Mouse (Mus musculus) right cerebral cortex, postnatal 25 days (tissue): ENCODE data around the gene Cntnap1.
"Not testable (repeated sequence)": the region's sequence is repeated elsewhere in the genome, so short reads cannot be mapped to it uniquely, and the experiment has no call there.

Source experiments
- DNase-seq: peaks from one replicate; pipeline ENCODE4 v3.0.0; 2022

The Cntnap1 gene

DNA sequence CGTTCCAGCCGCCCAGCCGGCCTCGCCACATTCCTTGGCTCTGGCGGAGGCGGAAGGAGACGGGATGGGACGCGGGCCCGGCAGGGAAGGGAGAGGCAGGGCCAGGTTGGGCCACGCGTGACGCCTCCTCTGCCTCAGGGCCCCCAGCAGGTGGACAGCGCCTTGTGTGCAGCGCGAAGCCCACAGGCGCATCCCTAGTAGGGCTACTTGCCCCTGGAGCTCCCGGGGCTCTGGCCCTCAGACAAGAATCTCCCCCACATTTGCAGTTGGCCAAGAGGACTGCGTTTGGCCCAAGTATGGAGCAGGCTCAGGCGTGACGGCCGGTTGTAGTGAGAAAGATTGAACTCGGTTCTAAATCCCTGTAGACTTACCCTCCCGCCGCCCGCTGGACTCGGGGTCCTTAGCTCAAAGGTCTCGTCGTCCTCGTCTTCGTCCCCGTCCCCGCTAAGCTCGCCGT lies at the start of gene Cntnap1:
TSS of gene Cntnap1 (plus strand) at position 170 of the 457 bp plus-strand sequence.
- DNase-seq = peak; percentile 47

DNA sequence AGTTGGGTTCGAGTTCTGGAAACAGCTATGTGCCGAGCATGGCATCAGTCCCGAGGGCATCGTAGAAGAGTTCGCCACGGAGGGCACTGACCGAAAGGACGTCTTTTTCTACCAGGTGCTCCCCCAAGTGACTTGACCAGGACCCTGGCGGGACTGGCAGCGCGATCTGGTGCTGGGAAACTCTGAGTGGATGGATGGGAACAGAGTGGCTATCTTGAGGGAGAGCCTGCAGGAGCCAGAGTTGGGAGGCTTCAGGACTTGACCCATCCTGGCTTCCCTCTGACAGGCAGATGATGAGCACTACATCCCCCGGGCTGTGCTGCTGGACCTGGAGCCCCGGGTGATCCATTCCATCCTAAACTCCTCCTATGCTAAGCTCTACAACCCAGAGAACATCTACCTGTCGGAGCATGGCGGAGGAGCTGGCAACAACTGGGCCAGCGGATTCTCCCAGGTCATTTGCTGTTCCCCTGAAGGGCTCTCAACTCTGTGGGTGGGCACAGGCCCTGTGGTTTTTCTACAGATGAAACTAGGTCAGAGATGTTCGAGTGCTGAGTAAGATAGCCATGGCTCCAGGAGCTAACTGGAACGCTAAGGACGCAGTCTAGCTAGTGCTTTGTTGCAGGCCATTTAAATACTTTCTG lies 49.7 kb upstream of the Cntnap1 start:
- DNase-seq = no peak

DNA sequence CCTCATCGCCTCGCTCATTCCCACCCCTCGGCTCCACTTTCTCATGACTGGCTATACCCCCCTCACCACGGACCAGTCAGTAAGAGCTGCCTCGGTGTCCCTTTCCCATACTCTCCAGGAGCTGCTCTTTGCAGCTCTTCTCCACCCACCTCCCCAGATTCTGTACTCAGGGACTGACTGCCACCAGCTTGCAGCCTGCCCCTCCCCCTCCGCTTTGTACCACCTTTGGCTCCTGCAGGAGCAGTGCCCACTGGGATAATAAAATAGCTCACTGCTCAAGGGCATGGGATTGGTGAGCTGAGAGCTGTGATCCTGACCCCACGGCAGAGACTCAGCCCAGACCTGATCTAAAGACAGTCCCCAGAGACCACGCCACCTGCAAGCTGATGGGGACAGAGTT lies 45.8 kb upstream of the Cntnap1 start:
- not testable (repeated sequence) for DNase-seq

DNA sequence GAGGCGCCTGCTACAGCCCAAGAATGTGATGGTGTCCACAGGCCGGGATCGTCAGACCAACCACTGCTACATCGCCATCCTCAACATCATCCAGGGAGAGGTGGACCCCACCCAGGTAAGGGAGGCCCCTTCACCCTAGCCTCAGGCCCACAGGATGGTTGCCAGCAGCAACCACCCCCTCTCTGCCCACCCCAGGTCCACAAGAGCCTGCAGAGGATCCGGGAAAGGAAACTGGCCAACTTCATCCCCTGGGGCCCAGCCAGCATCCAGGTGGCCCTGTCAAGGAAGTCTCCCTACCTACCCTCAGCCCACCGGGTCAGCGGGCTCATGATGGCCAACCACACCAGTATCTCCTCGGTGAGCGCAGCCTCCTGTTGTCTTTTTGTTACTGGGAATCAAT lies 45.3 kb upstream of the Cntnap1 start:
- DNase-seq = not testable (repeated sequence)

DNA sequence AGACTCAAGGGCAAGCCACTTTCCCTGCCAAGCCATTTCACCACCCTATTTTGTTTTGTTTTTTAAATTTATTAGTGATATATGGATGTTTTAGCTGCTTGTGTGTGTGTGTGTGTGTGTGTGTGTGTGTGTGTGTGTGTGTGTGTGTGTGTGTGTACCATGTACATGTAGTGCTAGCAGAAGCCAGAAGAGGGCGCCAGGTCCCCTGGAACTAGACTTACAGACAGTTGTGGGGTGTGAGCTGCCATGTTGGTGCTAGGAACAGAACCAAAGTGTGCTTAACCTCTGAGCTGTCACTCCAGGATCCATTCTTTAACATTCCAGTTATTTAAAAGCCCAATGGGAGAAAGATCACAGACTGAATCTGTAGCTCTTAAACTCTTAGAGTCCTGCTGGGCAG lies 43.2 kb upstream of the Cntnap1 start:
- no peak for DNase-seq

DNA sequence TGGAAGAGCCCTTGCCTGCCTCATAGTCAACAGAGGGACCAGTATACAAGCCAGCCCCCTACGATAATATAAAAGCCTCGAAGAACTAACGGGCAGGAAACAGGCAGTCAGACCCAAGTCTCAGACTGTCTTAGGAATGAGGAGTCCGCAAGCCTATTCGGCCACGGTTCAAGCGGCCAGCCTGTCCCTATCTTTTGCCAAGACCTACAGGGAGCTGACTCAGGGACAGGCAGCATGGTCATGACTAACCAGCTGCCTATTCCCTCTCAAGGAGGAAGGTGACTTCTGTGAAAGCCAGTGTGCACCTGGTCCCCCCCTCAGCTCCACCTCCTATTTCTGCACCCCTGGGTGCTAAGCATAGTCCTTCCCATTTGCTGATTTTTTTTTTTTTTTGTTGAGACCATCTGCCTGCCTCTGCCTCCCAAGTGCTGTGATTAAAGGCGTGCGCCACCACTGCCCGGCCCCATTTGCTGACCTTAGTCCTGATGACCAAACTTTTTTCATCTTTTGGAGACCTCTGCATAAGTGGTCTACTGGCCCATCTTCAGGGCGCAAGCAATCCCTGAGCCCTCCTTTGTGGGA lies 41.2 kb upstream of the Cntnap1 start:
- DNase-seq = no peak

DNA sequence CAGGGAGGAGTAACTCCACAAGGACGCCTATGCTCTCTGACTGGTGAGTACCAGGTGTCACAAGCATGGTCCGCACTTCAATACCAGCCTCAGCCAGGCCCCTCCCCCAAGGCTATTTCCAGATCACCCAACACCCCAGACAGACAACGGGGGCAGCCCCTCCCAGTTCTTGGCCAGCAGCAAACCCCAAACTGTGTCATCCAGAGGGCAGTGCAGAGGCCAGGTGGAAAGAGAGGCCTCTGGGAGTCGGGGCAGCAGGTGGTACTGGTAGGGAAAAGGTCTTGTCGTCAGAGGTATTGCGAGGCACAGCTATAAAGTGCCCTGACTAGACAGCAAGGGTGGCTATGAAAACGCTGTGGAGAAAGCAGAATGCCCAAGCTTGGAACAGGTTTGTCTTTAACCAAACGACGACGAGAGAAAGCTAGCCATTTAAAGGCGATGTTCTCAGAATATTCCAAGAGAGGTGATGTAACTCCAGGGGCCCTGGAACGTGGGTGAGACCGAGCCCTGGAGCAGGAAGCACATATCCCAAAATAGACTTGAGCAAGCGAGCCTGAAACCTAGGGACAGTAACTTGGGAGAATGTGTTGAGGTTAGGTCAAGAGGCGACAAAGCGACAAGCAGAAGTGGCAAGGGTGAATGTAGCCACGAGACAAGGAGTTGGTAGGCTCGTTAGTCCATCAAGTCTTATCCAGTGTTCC lies 40.1 kb upstream of the Cntnap1 start:
- no peak for DNase-seq

DNA sequence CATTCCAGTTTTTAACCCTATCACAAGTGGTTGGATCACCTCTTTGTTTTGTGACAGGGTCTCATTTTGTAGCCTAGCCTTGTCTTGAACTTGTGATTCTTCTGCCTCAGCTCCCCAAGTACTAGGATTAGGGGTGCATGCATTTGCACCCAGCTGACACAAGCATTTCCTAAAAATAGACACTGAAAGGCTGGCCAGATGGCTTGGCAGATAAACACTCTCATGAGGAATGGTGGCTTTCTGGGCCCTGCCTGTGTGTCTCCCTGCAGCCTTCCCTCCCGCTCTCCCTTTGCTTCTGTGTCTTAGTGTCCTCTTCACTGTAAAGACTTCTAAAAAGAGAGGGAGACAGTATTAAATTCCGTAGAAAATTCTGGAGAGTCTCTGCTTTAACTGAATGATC lies 39.1 kb upstream of the Cntnap1 start:
- no peak for DNase-seq

DNA sequence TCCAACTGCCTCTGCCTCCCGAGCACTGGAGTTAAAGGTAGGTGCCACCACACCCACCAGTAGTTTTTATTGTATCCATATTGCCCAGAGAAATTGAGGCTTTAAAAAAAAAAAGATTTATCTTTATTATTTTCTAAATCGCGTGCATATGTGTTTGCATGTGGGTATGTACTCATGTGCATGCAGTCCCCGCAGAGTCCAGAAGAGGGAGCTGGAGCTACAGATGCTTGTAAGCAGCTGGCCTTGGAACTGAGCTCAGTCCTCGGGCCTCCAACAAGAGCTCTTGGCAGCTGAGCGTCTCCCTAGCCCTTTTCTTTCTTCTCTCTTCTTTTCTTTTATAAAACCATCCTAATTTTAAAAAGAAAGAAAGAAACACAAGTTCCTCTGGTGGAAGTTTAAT lies 38.6 kb upstream of the Cntnap1 start:
- no peak for DNase-seq

DNA sequence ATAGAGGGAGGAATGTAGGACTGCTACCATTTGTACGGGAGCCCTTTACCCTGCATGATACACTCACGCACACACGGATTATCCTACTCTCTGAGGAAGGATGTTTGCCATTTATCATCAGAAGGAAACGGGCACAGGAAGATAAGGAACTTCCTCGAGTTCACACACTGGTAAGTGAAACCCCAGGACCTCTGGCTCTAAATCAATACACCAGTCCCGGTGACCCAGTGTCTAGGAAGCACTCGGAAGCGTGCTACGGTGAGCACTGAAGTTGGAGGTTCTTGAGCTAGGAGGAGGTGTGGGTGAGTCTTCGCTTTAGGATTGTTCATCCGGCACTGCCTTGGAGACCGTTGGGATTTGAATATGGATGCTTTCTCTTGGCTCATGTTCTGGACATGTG lies 37.3 kb upstream of the Cntnap1 start:
- DNase-seq = no peak

DNA sequence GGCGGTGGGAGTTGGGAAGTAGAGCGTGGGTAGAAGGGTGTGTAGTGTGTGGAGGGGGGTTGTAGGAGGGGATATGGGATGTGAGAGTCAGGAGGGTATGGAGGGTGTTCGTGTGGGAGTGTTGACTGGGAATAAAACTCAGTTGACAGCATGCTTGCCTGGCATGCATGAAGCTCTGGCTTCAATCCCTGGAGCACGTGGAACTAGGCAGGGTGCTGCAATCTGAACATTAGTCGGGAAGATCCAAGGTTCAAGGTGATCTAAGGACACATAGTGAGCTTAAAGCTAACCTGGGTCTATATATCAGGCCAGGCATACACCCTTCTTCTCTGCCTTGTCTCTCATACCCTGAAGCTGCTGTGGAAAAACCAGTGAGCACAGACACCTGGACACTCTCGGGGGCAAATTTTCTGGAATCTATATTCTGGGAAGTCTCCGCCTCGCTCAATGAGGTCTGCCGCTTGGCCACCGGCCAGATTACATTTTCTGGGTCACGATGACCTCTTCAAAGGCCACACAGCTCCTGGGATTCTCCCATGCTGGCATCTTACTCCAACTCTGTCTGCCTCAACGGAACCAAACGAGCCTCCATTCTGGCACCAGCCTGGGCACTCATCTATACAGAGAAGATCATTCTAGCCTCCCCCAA lies 36.0 kb upstream of the Cntnap1 start:
- no peak for DNase-seq

DNA sequence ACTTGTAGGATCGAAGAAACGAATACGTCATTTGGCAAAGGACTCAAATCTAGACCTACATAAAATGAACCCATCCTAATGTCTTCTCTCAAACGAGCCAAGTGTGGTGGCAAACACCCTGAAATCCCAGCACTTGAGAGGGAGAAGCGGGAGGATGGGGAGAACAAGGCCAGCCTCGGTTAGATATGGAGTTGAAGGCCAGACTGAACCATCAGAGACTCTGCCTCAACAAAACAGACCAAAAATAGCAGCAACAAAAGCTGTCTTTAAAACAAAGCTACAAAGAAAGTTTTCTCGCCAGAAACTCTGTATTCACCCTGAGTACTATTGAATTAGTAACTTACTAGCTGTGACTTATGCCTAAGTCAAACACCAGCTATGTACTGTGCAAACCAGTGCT lies 33.3 kb upstream of the Cntnap1 start:
- DNase-seq = no peak

DNA sequence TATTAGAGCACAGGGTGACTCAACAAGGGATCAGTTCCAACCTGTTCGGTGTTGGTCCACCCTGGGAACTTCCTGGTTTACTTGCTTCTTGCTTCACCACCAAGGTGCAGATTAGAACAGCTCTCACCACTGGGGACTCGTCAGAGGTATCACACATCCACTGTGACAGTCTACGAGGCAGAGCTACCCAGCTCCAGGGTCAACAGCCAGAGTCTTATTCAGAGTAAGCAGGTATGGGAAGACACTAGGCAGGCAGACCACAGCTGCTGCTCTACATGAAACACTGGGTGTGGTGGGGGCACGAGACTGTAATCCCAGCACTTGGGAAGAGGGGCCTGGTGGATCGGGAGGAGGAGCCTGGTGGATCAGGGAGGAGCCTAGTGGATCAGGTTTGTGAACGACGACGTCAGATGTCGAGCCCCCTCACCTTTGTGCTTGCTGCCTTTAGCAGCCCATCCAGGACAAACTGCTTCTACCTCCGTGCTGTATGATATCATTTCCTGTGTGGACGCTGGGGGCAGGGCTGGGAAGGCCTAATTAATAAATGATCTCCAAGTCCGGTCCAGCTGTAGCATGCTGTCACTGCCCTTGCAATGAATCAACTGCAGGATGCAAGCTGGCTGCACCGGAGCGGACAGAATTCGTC lies 31.7 kb upstream of the Cntnap1 start:
- DNase-seq = no peak

DNA sequence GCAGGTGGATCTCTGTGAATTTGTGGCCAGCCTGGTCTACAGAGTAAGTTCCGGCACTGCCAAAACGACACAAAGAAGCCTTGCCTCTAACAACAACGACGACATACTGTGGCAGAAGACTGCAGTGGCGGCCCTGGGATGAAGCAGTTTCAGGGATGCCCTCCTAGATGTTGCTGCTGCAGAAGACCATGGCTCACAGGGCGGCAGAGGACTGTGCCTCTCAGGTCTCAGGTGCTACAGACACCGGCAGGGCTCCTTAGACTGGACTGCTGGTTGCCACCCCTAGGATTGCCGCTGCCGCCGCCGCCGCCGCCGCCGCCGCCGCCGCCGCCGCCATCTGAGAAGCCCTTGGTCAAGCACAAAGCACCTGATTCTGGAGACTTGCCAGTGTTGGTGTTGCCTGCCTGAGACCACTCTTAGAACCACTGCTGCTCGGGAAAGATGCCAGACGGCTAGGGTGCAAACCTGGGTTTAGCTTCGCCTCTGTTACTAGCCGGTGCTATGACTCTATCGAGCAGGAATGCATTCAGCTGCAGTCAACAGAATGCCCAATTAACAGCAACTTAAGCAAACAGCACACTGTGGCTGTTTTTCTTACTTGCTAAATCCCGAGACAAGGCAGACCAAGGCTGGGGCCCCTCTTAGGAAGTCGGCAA lies 30.0 kb upstream of the Cntnap1 start:
- DNase-seq = no peak

DNA sequence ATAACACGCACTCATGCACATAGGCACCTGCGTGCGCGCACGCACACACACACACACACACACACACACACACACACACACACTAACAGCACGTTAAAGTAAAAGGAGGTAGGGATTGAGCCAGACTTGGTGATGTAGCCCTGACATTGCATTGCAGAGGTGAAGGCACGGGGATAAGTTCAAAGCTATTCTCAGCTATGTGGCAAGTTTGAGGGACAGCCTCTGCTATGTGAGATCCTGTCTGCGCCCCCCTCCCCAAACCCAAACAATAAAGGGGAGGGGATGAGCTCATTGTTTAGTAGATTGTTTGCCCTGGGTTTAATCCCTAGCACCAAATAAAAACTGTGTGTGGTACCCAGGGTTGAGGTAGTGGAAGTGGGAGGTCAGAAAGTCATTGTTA lies 29.2 kb upstream of the Cntnap1 start:
- no peak for DNase-seq

DNA sequence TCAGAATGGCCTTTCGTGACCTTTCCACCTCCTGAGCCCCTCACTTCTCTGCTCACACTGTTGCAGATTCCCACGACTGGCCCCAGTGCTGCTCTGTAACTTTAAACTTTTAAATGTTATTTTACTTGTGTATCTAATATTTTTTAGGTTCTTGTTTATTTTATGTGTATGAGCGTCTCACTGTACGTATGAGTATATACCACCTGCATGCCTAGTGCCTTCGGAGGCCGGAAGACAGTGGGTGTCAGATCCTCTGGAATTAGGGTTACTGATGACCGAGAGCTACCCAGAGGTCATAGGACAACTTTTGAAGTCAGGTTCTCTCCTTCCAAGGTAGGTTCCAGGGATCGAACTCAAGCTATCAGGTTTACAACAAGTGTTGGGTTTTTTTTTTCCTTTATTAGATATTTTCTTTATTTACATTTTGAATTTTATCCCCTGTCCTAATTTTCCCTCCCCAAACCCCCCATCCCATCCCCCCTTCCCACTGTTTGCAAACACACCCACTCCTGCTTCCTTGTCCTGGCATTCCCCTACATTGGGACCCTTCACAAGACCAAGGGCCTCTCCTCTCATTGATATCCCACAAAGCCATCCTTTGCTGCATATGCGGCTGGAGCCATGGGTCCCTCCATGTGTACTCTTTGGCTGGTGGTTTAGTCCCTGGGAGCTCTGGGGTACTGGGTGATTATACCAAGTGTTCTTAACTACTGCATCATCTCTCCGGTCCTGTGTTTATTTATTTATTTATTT lies 27.9 kb upstream of the Cntnap1 start:
- no peak for DNase-seq

DNA sequence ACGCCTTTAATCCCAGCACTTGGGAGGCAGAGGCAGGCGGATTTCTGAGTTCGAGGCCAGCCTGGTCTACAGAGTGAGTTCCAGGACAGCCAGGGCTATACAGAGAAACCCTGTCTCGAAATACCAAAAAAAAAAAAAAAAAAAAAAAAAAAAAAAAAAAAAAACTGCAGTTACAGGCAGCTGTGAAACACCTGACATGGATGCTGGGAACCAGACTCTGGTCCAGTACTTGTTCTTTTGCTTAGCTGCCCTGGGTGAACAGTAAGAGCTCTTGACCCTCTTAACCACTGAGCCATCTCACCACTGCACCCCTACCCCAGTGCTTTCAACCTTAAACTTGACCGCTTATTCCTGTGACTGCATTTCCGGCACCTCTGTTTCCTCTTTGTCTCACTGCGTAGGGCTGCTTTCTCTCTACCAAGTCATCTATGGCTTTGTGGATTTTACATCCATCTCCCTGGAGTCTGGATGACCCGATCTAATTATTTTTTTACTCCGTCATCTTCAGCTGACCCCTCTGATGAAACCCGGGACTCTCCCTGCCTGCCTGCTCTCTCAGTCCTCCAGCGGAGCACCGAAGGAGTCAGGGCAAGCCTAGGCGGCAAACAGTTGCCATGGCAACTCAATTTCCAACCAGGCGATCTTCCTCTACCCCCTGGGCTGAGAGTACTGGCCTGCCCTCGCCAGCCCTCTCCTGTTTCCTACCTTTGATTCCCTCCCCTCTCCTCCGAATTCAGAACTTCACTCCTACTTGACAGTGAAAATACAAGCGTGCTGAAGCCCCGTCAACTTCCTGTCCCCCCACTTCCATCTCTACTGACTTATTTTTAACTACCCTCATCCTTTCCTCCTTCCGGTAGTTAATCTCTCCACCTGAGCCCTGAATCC lies 26.7 kb upstream of the Cntnap1 start:
- DNase-seq = no peak

DNA sequence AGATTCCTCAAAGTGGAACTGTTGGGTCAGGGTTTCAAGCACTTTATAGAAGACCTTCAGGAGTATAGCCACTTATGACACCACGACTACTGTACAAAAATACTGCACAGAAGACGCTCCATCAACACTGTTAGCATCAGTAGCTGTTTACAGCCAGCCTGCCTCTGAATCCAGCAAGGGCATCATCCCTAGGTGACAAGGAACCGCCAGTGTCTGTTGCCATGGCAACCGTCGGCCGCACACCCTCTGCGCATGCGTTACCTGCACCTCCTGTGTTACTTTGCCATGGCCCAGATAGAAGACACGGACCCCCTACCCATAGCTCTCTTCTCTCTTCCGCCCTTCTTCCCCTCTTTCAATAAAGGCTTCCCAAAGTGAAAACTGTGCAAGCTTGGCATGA lies 23.9 kb upstream of the Cntnap1 start:
- no peak for DNase-seq

DNA sequence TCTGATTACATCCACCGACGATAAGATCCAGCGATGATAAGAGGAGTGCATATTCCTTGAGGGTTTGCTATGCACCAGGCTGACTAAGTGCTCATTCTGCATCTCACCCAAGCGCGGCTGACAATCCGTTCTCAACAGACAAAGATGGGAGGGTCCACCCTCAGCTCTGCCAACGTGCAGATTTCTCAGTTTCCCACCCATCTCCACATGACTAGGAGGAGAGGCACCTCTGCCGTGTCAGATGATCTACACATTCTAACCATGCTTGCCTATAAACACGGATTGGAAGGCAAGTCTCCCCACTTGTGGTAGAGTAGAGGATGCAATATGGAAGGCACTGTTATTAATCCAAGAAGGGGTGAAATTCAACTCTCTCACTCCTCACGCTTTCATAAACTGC lies 21.6 kb upstream of the Cntnap1 start:
- no peak for DNase-seq

DNA sequence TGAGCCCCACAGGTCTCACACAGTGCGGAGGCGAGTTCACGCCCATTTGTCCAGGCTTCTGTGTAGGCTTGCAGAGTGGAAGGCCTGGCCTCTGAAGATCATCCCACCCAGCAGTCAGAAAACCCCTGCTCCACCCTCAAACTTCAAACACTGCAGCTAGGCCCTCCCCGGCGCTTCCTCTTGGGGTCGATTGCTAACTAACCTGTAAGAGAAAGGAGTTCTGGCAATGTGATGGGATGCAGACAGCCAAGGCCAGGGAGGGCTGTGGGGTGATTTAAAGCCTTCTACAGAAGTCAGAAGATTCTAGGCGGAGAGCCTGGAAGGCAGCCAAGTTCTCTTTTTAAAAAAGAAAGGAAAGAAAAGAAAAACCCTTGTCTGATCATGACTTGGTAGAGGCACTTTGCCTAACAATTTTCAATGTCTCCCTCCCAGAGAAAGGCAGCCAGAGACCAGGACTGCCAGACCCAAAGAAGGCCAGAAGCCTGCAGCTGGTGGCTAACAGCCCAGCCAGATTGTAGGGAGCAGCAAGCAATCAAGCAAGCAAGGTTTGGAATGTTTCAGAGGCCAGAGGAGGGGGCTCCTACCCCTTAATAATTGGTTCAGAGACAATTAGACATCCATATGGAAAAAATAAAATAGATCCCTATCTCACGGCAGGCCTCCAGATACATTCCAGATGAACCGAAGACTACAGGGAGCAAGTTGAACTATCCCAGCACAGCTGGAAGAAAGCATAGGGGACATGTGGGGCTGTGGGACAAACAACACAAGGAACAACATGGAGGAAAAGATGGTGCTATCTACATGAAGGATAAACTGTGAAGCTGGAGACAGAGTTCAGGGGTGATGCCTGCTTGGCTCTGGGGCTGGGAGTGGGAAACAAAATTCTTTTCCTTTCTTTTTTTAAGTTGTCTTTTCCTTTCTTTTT lies 20.9 kb upstream of the Cntnap1 start:
- no peak for DNase-seq
